Mouse (Mus musculus): Measurements from ENCODE around the gene Wfdc1. TPM values are rescaled to one million over a fixed set of nuclear protein-coding genes. Genes with fewer than 3 reads are reported as not detected.
A peak's percentile ranks its signal among the peaks of the same experiment; 100 is the strongest.

The Wfdc1 gene
- polyA plus RNA-seq, 1 experiment from 2014 or later: 2.1 TPM

GRCm38 (mm10) chr8:119678138-119678843 lies 12.1 kb downstream of the Wfdc1 start:
- Histone ChIP-seq H3K27me3 (ENCODE audit: control insufficient read depth, insufficient read depth, low read length) (no peaks in the 10 kb centered on the region), H3K4me2 (peak overlapping the region; percentile 53), H3K9ac (ENCODE audit: low read depth, low read length) (no peak overlapping the region), H3K9me3 (replicated peaks; ENCODE audit: control insufficient read depth, low read length) (no peaks in the 10 kb centered on the region), H3K36me3 (ENCODE audit: control insufficient read depth, insufficient read depth, low read length) (no peaks in the 10 kb centered on the region), H3K27ac (ENCODE audit: low read depth, low read length) (no peak overlapping the region), H3K4me1 (ENCODE audit: control insufficient read depth, insufficient read depth, low read length) (peaks cover 5% of the 10 kb centered on the region; the same call in 1 of the 2 replicates), H3K4me3 (ENCODE audit: low read depth, low read length) (0 out of 2 replicates have a peak overlapping the region, but pooled peaks have one; percentile 8)
- ATAC-seq (replicated peaks; ENCODE audit: insufficient number of reproducible peaks, low FRiP score, low TSS enrichment): 0 out of 2 replicates have a peak, but pooled peaks have one; percentile 21
- 8% methylated on average over 18 of the region's 18 CpGs for WGBS (ENCODE audit: insufficient replicate concordance)

GRCm38 (mm10) chr8:119679184-119679583 lies 13.0 kb downstream of the Wfdc1 start:
- Histone ChIP-seq H3K9me3 (replicated peaks; ENCODE audit: control insufficient read depth, low read length) (no peaks in the 10 kb centered on the region), H3K4me1 (ENCODE audit: control insufficient read depth, insufficient read depth, low read length) (peaks cover 5% of the 10 kb centered on the region; the same call in 1 of the 2 replicates), H3K27me3 (ENCODE audit: control insufficient read depth, insufficient read depth, low read length) (no peaks in the 10 kb centered on the region), H3K27ac (ENCODE audit: low read depth, low read length) (no peak overlapping the region), H3K4me2 (no peak overlapping the region), H3K9ac (ENCODE audit: low read depth, low read length) (no peak overlapping the region), H3K36me3 (ENCODE audit: control insufficient read depth, insufficient read depth, low read length) (no peaks in the 10 kb centered on the region), H3K4me3 (ENCODE audit: low read depth, low read length) (no peak overlapping the region)
- ATAC-seq (replicated peaks; ENCODE audit: insufficient number of reproducible peaks, low FRiP score, low TSS enrichment): no peak
- WGBS (ENCODE audit: insufficient replicate concordance): 68% methylated on average over 14 of the region's 14 CpGs

- Histone ChIP-seq H3K9me3 (replicated peaks; ENCODE audit: control insufficient read depth, low read length) (no peaks in the 10 kb centered on the region), H3K27ac (ENCODE audit: low read depth, low read length) (no peak overlapping the region), H3K4me1 (ENCODE audit: control insufficient read depth, insufficient read depth, low read length) (peaks cover 8% of the 10 kb centered on the region; the same call in 1 of the 2 replicates), H3K36me3 (ENCODE audit: control insufficient read depth, insufficient read depth, low read length) (no peaks in the 10 kb centered on the region), H3K4me3 (ENCODE audit: low read depth, low read length) (no peak overlapping the region), H3K9ac (ENCODE audit: low read depth, low read length) (no peak overlapping the region), H3K27me3 (ENCODE audit: control insufficient read depth, insufficient read depth, low read length) (peaks cover 3% of the 10 kb centered on the region; the same call in 1 of the 2 replicates), H3K4me2 (no peak overlapping the region)
- ATAC-seq (replicated peaks; ENCODE audit: insufficient number of reproducible peaks, low FRiP score, low TSS enrichment): 0 out of 2 replicates have a peak, but pooled peaks have one; percentile 20
- 34% methylated on average over 6 of the region's 6 CpGs for WGBS (ENCODE audit: insufficient replicate concordance)
Measured at GRCm38 (mm10) chr8:119690602-119691001, 24.4 kb downstream of the Wfdc1 start.

- no peak for ATAC-seq (replicated peaks; ENCODE audit: insufficient number of reproducible peaks, low FRiP score, low TSS enrichment)
- H3K4me1 ChIP-seq (ENCODE audit: control insufficient read depth, insufficient read depth, low read length): peaks cover 8% of the 10 kb centered on the region; the same call in 1 of the 2 replicates
- H3K27me3 ChIP-seq (ENCODE audit: control insufficient read depth, insufficient read depth, low read length): peaks cover 3% of the 10 kb centered on the region; the same call in 1 of the 2 replicates
- H3K9me3 ChIP-seq (replicated peaks; ENCODE audit: control insufficient read depth, low read length): no peaks in the 10 kb centered on the region
- H3K36me3 ChIP-seq (ENCODE audit: control insufficient read depth, insufficient read depth, low read length): no peaks in the 10 kb centered on the region
- no peak overlapping the region for H3K27ac ChIP-seq (ENCODE audit: low read depth, low read length)
- H3K9ac ChIP-seq (ENCODE audit: low read depth, low read length): no peak overlapping the region
- no peak overlapping the region for H3K4me3 ChIP-seq (ENCODE audit: low read depth, low read length)
- no peak overlapping the region for H3K4me2 ChIP-seq
- WGBS (ENCODE audit: insufficient replicate concordance): 71% methylated on average over 4 of the region's 4 CpGs
Measured at GRCm38 (mm10) chr8:119691989-119692388, 25.8 kb downstream of the Wfdc1 start.

GRCm38 (mm10) chr8:119694696-119695095 lies 28.5 kb downstream of the Wfdc1 start:
- ATAC-seq (replicated peaks; ENCODE audit: insufficient number of reproducible peaks, low FRiP score, low TSS enrichment): no peak
- Histone ChIP-seq H3K4me1 (ENCODE audit: control insufficient read depth, insufficient read depth, low read length) (peaks cover 4% of the 10 kb centered on the region), H3K4me2 (no peak overlapping the region)

GRCm38 (mm10) chr8:119697163-119697562 lies 31.0 kb downstream of the Wfdc1 start:
- Histone ChIP-seq H3K9me3 (replicated peaks; ENCODE audit: control insufficient read depth, low read length) (no peaks in the 10 kb centered on the region), H3K9ac (ENCODE audit: low read depth, low read length) (no peak overlapping the region), H3K4me2 (no peak overlapping the region), H3K4me1 (ENCODE audit: control insufficient read depth, insufficient read depth, low read length) (peaks cover 6% of the 10 kb centered on the region), H3K36me3 (ENCODE audit: control insufficient read depth, insufficient read depth, low read length) (no peaks in the 10 kb centered on the region), H3K4me3 (ENCODE audit: low read depth, low read length) (no peak overlapping the region), H3K27me3 (ENCODE audit: control insufficient read depth, insufficient read depth, low read length) (peaks cover 41% of the 10 kb centered on the region), H3K27ac (ENCODE audit: low read depth, low read length) (no peak overlapping the region)
- WGBS (ENCODE audit: insufficient replicate concordance): 69% methylated on average over 2 of the region's 2 CpGs
- no peak for ATAC-seq (replicated peaks; ENCODE audit: insufficient number of reproducible peaks, low FRiP score, low TSS enrichment)

More at GRCm38 (mm10) chr8:119694696-119695095, 28.5 kb downstream of the Wfdc1 start:
- Histone ChIP-seq H3K27me3 (ENCODE audit: control insufficient read depth, insufficient read depth, low read length) (peaks cover 17% of the 10 kb centered on the region), H3K9ac (ENCODE audit: low read depth, low read length) (no peak overlapping the region), H3K36me3 (ENCODE audit: control insufficient read depth, insufficient read depth, low read length) (no peaks in the 10 kb centered on the region), H3K27ac (ENCODE audit: low read depth, low read length) (no peak overlapping the region), H3K4me3 (ENCODE audit: low read depth, low read length) (no peak overlapping the region), H3K9me3 (replicated peaks; ENCODE audit: control insufficient read depth, low read length) (no peaks in the 10 kb centered on the region)
- WGBS (ENCODE audit: insufficient replicate concordance): 57% methylated on average over 7 of the region's 7 CpGs

GRCm38 (mm10) chr8:119698960-119699359 lies 32.8 kb downstream of the Wfdc1 start:
- ATAC-seq (replicated peaks; ENCODE audit: insufficient number of reproducible peaks, low FRiP score, low TSS enrichment): no peak
- no peaks in the 10 kb centered on the region for H3K9me3 ChIP-seq (replicated peaks; ENCODE audit: control insufficient read depth, low read length)
- H3K27ac ChIP-seq (ENCODE audit: low read depth, low read length): no peak overlapping the region
- WGBS (ENCODE audit: insufficient replicate concordance): 2% methylated on average over 12 of the region's 12 CpGs
- H3K4me1 ChIP-seq (ENCODE audit: control insufficient read depth, insufficient read depth, low read length): peaks cover 6% of the 10 kb centered on the region
- peak overlapping the region; percentile 51 for H3K4me2 ChIP-seq
- H3K4me3 ChIP-seq (ENCODE audit: low read depth, low read length): no peak overlapping the region
- H3K36me3 ChIP-seq (ENCODE audit: control insufficient read depth, insufficient read depth, low read length): no peaks in the 10 kb centered on the region
- H3K27me3 ChIP-seq (ENCODE audit: control insufficient read depth, insufficient read depth, low read length): peaks cover 42% of the 10 kb centered on the region
- H3K9ac ChIP-seq (ENCODE audit: low read depth, low read length): no peak overlapping the region

- H3K4me1 ChIP-seq (ENCODE audit: control insufficient read depth, insufficient read depth, low read length): peaks cover 5% of the 10 kb centered on the region
- no peaks in the 10 kb centered on the region for H3K36me3 ChIP-seq (ENCODE audit: control insufficient read depth, insufficient read depth, low read length)
- no peak within 1 kb of the TSS for H3K4me3 ChIP-seq (ENCODE audit: low read depth, low read length)
- H3K9ac ChIP-seq (ENCODE audit: low read depth, low read length): no peak within 1 kb of the TSS
- no peaks in the 10 kb centered on the region for H3K9me3 ChIP-seq (replicated peaks; ENCODE audit: control insufficient read depth, low read length)
- 3% methylated on average over 26 of the region's 26 CpGs for WGBS (ENCODE audit: insufficient replicate concordance)
- peaks cover 42% of the 10 kb centered on the region for H3K27me3 ChIP-seq (ENCODE audit: control insufficient read depth, insufficient read depth, low read length)
- no peak for ATAC-seq (replicated peaks; ENCODE audit: insufficient number of reproducible peaks, low FRiP score, low TSS enrichment)
- peak within 1 kb of the TSS; percentile 51 for H3K4me2 ChIP-seq
- H3K27ac ChIP-seq (ENCODE audit: low read depth, low read length): no peak within 1 kb of the TSS
Measured at GRCm38 (mm10) chr8:119699549-119700134, 33.5 kb downstream of the Wfdc1 start, which contains the start of gene Atp2c2. TSS of gene Atp2c2 (plus strand) at chr8:119700009.
